Mouse (Mus musculus): ENCODE data around the gene Rab32.
"Not testable (repeated sequence)": the region's sequence is repeated elsewhere in the genome, so short reads cannot be mapped to it uniquely, and the experiment has no call there.

Rab32 gene

DNA sequence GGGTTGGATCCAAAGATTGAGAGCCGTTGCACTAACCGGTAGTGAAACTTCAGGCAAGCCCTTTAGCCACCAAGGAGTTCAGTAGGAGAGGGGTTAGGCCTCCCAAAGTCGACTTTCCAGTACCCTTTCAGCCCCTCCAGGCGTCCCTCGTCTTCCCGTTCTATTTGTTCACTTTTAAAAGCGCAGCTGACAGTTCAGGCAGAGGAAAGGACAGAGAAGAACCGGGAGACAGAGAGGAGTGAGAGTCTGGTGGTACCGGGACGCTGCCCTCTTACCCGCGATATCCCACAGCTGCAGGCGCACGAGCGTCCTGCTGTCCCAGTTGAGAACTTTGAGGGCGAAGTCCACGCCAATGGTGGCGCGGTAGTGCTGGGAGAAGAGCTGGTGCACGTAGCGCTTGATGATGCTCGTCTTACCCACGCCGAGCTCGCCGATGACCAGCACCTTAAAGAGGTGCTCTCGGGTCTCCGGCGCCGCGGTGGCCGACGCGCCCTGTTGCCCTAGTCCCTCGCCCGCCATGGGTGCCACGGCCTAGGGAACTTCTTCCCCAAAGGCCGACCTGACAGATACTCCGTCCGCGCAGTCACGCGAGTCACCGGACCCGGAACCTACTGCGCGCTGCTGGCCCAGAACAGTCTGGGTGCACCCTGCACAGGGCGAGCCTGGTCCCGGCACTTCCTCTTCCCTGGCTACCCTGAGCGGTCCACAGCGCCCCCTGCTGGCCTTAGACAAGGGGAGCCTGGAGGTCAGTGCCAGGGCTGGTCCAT lies at the start of gene Rab32:
TSS of gene Rab32 (minus strand) at position 696 of the 767 bp plus-strand sequence.
- peak; percentile 90 for DNase-seq (ENCODE audit: extremely low read depth, insufficient read length, low spot score)

DNA sequence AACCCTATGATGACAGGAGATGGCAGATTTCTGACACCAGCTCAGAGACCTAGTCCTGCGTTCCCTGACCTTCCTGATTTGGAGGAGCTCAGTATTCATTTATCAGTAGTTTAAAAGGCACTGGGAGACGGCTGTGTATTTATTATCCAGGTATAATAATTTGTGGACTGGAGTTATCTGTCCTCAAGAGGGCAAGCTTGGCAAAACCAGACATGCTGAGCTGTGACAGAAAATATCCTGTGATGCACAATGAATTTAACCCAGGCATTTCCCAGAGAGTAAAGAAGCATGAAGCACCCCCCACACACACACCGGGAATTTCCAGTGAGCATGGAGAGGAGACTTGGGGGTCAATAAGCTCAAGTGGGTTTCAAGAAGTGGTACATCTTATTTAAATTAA lies 42.7 kb upstream of the Rab32 start:
- DNase-seq (ENCODE audit: extremely low read depth, insufficient read length, low spot score), result no peak

DNA sequence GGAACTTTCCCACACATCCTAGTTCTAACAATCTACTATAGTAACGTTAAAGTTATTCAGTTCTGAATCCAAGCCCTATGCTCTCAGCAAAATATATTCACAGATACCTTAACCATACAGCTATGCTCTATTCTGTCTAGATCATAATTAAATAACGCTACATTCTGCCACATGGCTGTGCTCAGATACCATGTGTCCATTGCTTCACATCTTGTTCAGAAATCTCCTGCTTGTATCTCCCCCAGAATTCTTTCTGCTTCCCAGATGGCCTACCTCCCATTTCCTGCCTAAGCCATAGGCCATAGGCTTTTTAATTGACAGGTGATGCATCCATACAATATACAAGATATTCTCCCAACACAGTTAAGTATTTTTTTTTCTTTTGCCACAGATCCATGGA lies 39.4 kb upstream of the Rab32 start:
- DNase-seq (ENCODE audit: extremely low read depth, insufficient read length, low spot score), result not testable (repeated sequence)

GRCm38 (mm10) chr10:10580811-10581210 lies 22.7 kb upstream of the Rab32 start:
- DNase-seq (ENCODE audit: extremely low read depth, insufficient read length, low spot score), result no peak

- DNase-seq (ENCODE audit: extremely low read depth, insufficient read length, low spot score), result no peak
These were observed 21.8 kb upstream of the Rab32 start for GRCm38 (mm10) chr10:10579821-10580220.

- no peak for DNase-seq (ENCODE audit: extremely low read depth, insufficient read length, low spot score)
These were observed 259 bp upstream of the Rab32 start for GRCm38 (mm10) chr10:10558337-10558711.

- peak; percentile 60 for DNase-seq (ENCODE audit: extremely low read depth, insufficient read length, low spot score)
These were observed 980 bp downstream of the Rab32 start for GRCm38 (mm10) chr10:10557085-10557484.

- DNase-seq (ENCODE audit: extremely low read depth, insufficient read length, low spot score), result no peak
These were observed 2.4 kb downstream of the Rab32 start for GRCm38 (mm10) chr10:10555676-10556075.

DNA sequence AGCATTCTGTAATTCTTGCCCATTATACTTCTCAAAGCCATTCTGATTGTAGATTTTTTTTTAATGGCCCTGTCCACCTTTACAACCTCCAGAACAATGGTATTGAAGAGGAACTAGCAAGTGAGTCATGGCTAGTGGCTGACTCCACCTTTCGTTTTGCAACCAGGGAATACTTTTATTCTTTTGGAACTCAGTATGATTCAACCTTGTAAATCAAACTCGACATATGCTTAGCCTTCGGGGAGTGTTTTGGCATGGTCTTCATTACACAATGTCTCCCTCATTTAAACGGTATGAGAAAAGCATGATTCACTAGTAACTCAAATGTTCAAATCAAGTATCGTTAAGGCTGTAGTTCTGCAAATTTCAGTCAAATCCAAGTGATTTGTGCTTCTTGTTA lies 2.8 kb downstream of the Rab32 start:
- DNase-seq (ENCODE audit: extremely low read depth, insufficient read length, low spot score), result peak; percentile 54

GRCm38 (mm10) chr10:10550134-10550533 lies 7.9 kb downstream of the Rab32 start:
- peak; percentile 32 for DNase-seq (ENCODE audit: extremely low read depth, insufficient read length, low spot score)

DNA sequence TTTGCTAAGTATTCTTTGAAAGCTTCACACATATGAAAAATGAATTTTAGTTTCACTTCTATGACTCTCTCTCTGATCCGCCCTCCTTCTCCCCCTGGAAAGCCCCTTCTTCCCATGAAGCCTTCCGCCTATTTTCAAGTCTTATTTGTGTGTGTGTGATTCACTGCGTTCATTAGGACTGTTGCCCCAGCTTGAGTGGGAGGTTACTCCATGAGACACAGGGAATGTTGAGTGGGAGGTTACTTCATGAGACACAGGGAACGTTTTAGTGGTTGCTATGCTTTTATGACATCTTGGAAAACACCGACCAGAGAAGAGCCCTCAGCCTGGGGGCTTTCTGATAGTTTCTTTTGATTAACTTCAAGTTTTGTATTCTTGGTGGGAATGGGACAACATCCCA lies 11.4 kb downstream of the Rab32 start:
- DNase-seq (ENCODE audit: extremely low read depth, insufficient read length, low spot score), result no peak

DNA sequence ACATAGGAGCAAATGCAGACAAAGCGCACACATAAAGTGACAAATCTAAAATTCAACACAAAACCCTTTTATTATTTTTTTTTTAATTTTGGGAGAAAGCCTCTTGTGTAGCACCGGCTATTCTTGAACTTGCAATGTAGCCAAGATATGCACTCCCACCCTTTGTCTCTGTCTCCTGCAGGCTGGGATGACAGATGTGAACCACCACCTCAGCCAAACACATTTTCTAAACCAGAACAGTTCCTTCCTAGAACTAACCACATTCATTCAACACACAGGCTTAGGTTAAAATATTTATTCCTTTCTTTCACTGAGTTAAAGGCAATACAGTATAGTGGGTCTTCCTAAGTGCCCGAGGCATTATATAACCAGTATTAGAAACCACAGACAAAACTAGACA lies 13.1 kb downstream of the Rab32 start:
- no peak for DNase-seq (ENCODE audit: extremely low read depth, insufficient read length, low spot score)
